Mouse (Mus musculus): ENCODE measurements around the gene Mydgf.

DNA sequence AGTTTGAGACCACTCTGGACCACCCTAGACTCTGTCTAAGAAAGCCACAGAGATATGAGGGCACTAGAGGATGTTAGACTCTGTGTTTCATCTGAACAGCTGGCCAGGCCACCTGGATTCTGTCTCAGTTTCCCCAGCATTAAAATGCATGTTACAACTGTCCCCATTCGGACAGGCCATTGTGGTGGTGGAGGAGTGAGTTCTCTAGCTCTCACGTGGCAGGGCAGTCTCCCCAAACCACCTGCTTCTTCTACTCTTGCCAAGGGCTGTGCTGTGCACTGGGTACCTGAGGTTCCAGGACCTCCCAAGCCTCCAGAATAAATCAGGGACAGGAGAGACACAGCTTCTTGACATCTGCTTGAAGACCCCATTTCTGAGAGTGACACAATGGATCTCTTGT, 33.8 kb downstream of the Mydgf start:
- TF ChIP-seq MEF2A (IDR thresholded peaks at IDR 0.05; ENCODE audit: borderline replicate concordance, low read depth, low read length) (no peak), CTCF (conservative IDR thresholded peaks at IDR 0.05 in 1 of 2, IDR thresholded peaks at IDR 0.05 in 1 of 2; ENCODE audit: low read depth in 2 of 2, low read length in 2 of 2) (no peak)

Measured in CH12.LX (cell line).